Mouse (Mus musculus): ENCODE measurements at regions not wholly inside any gene's neighbourhood (a gene's known extent, or its start where the extent isn't known, plus 50 kb on each side); places are given as distances from the start of the nearest gene placed in this dataset.

- DNase-seq (ENCODE audit: low spot score in 2 of 2): no peak
Measured at GRCm38 (mm10) chr6:147954967-147955830, 91.9 kb upstream of the Far2 start.

GRCm38 (mm10) chr6:147964739-147965138 is 82.3 kb upstream of the Far2 start:
- no peak for DNase-seq (ENCODE audit: low spot score in 2 of 2)

- DNase-seq (ENCODE audit: low spot score in 2 of 2): no peak
Measured at GRCm38 (mm10) chr6:147970162-147970608, 76.9 kb upstream of the Far2 start.

GRCm38 (mm10) chr6:147972552-147972951 is 74.5 kb upstream of the Far2 start:
- DNase-seq (ENCODE audit: low spot score in 2 of 2): no peak

GRCm38 (mm10) chr6:147973059-147973458 is 74.0 kb upstream of the Far2 start:
- no peak for DNase-seq (ENCODE audit: low spot score in 2 of 2)

- DNase-seq (ENCODE audit: low spot score in 2 of 2): no peak
Measured at GRCm38 (mm10) chr6:147975917-147976316, 71.1 kb upstream of the Far2 start.

GRCm38 (mm10) chr6:147989381-147989780 is 57.7 kb upstream of the Far2 start:
- no peak for DNase-seq (ENCODE audit: low spot score in 2 of 2)
